In the genomic region with DNA sequence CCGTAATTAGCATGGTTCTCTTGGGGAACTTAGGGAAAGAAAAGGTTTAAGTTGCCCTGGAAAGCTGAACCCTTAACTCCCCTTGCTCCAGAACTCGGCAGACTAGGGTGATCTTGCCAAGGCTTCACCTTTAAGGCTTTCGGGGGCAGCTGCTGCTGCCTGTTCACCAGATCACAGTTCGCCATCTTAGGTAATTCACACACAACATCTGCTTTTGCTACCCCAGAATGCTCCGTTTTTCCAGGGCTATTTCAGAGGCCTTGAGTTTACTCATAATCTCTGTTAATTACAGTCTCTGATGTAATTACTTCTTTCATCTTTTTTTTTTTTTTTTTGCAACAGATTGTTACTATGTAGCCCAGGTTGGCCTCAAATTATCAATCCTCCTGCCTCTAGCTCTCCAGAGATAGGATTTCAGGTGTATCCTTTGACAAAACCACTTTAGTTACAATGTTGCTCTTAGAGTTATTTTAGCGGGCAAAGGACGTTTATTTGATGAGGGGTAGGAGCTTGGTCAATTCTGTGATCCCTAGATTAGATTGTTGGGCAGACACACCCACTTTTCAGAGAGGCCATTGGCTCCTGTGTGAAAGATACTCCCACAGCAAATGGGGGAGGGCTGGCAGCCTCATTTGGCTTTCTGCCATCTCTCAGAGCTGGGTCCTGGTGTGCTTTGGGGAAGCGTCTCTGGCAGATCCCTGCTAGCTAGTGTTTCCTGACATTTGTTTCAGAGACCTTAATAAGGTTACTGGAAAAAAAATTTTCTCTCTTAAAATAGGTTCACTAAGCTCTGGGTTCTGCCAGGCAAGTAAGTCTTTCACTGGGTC, we compare ENCODE assay signal across 9 mouse cellular contexts.
DNase-seq lines count a peak whose midpoint lies in the region; ATAC-seq lines count a peak whose summit lies in the region.
"Had no signal": no experiment of that assay in that cellular context is flagged by ENCODE, and none has a peak within 500 bp of the region (broad histone marks: within the 10 kb centered on the region; RNA-seq: fewer than 3 reads in every experiment).

No protein-coding gene starts in this region.

- peak; percentile 30 to 35 for DNase-seq in cerebellum, postnatal 14 days
- DNase-seq in cerebellum, adult 11 months, result no peak
- no peak for DNase-seq in midbrain, embryonic 11.5 days (ENCODE audit: low spot score, missing footprints)
- peak; percentile 33 to 34 for DNase-seq in heart, postnatal 14 days
- no peak for DNase-seq in natural killer cell, adult 2 months (ENCODE audit: low spot score in 2 of 2)
- no peak for DNase-seq in cerebellum, adult 18-20 months

- no peak overlapping the region for H3K9ac ChIP-seq in midbrain, embryonic 13.5 days (replicated peaks)
- no peak overlapping the region for H3K9ac ChIP-seq in midbrain, embryonic 11.5 days (ENCODE audit: low read length)
- no peak overlapping the region for H3K9ac ChIP-seq in liver, embryonic 15.5 days

- H3K27ac ChIP-seq in midbrain, embryonic 13.5 days, result 0 out of 2 replicates have a peak overlapping the region, but pooled peaks have one; percentile 45
- no peak overlapping the region for H3K27ac ChIP-seq in midbrain, embryonic 11.5 days (ENCODE audit: low read depth, low read length)
- no peak overlapping the region for H3K27ac ChIP-seq in liver, embryonic 15.5 days (replicated peaks)
- H3K27ac ChIP-seq: macrophage had no signal

- H3K9me3 ChIP-seq in midbrain, embryonic 13.5 days, result no peaks in the 10 kb centered on the region
- H3K9me3 ChIP-seq in midbrain, embryonic 11.5 days (ENCODE audit: control insufficient read depth, low read length), result no peaks in the 10 kb centered on the region
- no peaks in the 10 kb centered on the region for H3K9me3 ChIP-seq in liver, embryonic 15.5 days (replicated peaks)

- no peak for ATAC-seq in midbrain, embryonic 13.5 days
- no peak for ATAC-seq in midbrain, embryonic 11.5 days (ENCODE audit: low FRiP score)
- ATAC-seq in liver, embryonic 15.5 days (ENCODE audit: insufficient read depth), result peak; percentile 37; the same call in 1 of the 2 replicates

- no peak overlapping the region for H3K4me2 ChIP-seq in midbrain, embryonic 13.5 days (replicated peaks)
- H3K4me2 ChIP-seq in midbrain, embryonic 11.5 days, result no peak overlapping the region
- no peak overlapping the region for H3K4me2 ChIP-seq in liver, embryonic 15.5 days

- H3K27me3 ChIP-seq in midbrain, embryonic 13.5 days, result no peaks in the 10 kb centered on the region
- no peaks in the 10 kb centered on the region for H3K27me3 ChIP-seq in midbrain, embryonic 11.5 days (ENCODE audit: control insufficient read depth, insufficient read depth, low read length)
- 0 out of 2 replicates have a peak, but pooled peaks cover 11% of the 10 kb centered on the region for H3K27me3 ChIP-seq in liver, embryonic 15.5 days

- intact Hi-C loops in heart, postnatal 14 days (cut with DNase I), result no loop called here

- H3K36me3 ChIP-seq in midbrain, embryonic 13.5 days, result peaks cover 13% of the 10 kb centered on the region; the same call in 1 of the 2 replicates
- no peaks in the 10 kb centered on the region; the same call in 1 of the 2 replicates for H3K36me3 ChIP-seq in midbrain, embryonic 11.5 days (ENCODE audit: control insufficient read depth, insufficient read depth, low read length)
- no peaks in the 10 kb centered on the region for H3K36me3 ChIP-seq in liver, embryonic 15.5 days (replicated peaks)

- H3K4me1 ChIP-seq in midbrain, embryonic 13.5 days (replicated peaks), result peaks cover 53% of the 10 kb centered on the region
- peaks cover 5% of the 10 kb centered on the region for H3K4me1 ChIP-seq in midbrain, embryonic 11.5 days (ENCODE audit: control insufficient read depth, insufficient read depth, low read length)
- peaks cover 42% of the 10 kb centered on the region for H3K4me1 ChIP-seq in liver, embryonic 15.5 days (replicated peaks)

- 63% methylated on average over 8 of the region's 8 CpGs for WGBS in midbrain, embryonic 13.5 days
- WGBS in midbrain, embryonic 11.5 days, result 74% methylated on average over 8 of the region's 8 CpGs
- WGBS in liver, embryonic 15.5 days (ENCODE audit: insufficient replicate concordance), result 43% methylated on average over 8 of the region's 8 CpGs

- no peak overlapping the region for H3K4me3 ChIP-seq in midbrain, embryonic 13.5 days (replicated peaks)
- no peak overlapping the region for H3K4me3 ChIP-seq in midbrain, embryonic 11.5 days (ENCODE audit: low read depth, low read length)
- no peak overlapping the region for H3K4me3 ChIP-seq in liver, embryonic 15.5 days (replicated peaks)

Comparison
In these comparisons a context has a peak if more than half of its experiments do, and no peak if none do; other contexts are left out.
1. DNase-seq: peak in cerebellum, postnatal 14 days (2 of 2) and heart, postnatal 14 days (2 of 2); none in cerebellum, adult 11 months (single experiment), midbrain, embryonic 11.5 days (single experiment), natural killer cell, adult 2 months (0 of 2) and cerebellum, adult 18-20 months (0 of 2).